Mouse (Mus musculus) CH12.LX (cell line): ENCODE measurements at regions not wholly inside any gene's neighbourhood (a gene's known extent, or its start where the extent isn't known, plus 50 kb on each side); places are given as distances from the start of the nearest gene placed in this dataset.

ENCODE experiments used
- DNase-seq: peaks from one replicate; pipeline ENCODE4 v3.0.0-alpha.2; 2013; ENCODE audit errors: extremely low read depth
- H3K27ac ChIP-seq: 2 replicates; pipeline ENCODE4 v1.5.1; 2012; ENCODE audit warnings: low read depth, mild to moderate bottlenecking, control low read depth, moderate library complexity; ENCODE audit not compliant: insufficient read depth
- H3K27me3 ChIP-seq: replicated peaks from 2 replicates; pipeline ENCODE3; 2012; ENCODE audit warnings: inconsistent platforms
- H3K36me3 ChIP-seq, 2 experiments: replicated peaks in 1 of 2; 2 replicates each; pipeline versions ENCODE3 to v1.6.1; 2012; ENCODE audit warnings: inconsistent platforms in 1 of 2, low read length in 1 of 2, mild to moderate bottlenecking in 1 of 2, mixed read lengths in 1 of 2, moderate library complexity in 1 of 2; ENCODE audit not compliant: control insufficient read depth in 1 of 2, insufficient read depth in 1 of 2
- H3K4me1 ChIP-seq, 2 experiments: 2 replicates each; pipeline ENCODE4 v1.6.1; 2012; ENCODE audit warnings: inconsistent platforms in 1 of 2, moderate library complexity in 1 of 2; ENCODE audit not compliant: insufficient read depth in 2 of 2, control insufficient read depth in 1 of 2
- H3K4me2 ChIP-seq: 2 replicates; pipeline ENCODE4 v1.6.1; 2012; ENCODE audit warnings: low read depth, mild to moderate bottlenecking, control low read depth; ENCODE audit not compliant: poor library complexity, insufficient read depth, severe bottlenecking
- H3K4me3 ChIP-seq, 3 experiments: fragments of 150-350 bp in 1 of 3; sonication (generic) in 1 of 3; replicated peaks in 1 of 3; 2 replicates each; pipeline versions ENCODE3 to v1.5.1; 2011 to 2012; ENCODE audit warnings: low read depth in 2 of 3, low read length in 2 of 3, mild to moderate bottlenecking in 2 of 3, moderate library complexity in 2 of 3, control low read depth in 1 of 3, improper control_type of control experiment in 1 of 3, inconsistent platforms in 1 of 3, mixed read lengths in 1 of 3; ENCODE audit not compliant: poor library complexity in 1 of 3
- H3K79me2 ChIP-seq: replicated peaks from 2 replicates; pipeline ENCODE4 v1.6.1; 2012; ENCODE audit warnings: mild to moderate bottlenecking, moderate library complexity; ENCODE audit not compliant: control insufficient read depth, poor library complexity, insufficient read depth, severe bottlenecking; ENCODE audit errors: extremely low read depth
- H3K9ac ChIP-seq: 2 replicates; pipeline ENCODE4 v1.6.1; 2012; ENCODE audit warnings: low read depth, mild to moderate bottlenecking, control low read depth, moderate library complexity; ENCODE audit not compliant: insufficient read depth
- H3K9me3 ChIP-seq: replicated peaks from 2 replicates; pipeline ENCODE3; 2012; ENCODE audit warnings: low read length, inconsistent platforms, mixed read lengths
- BHLHE40 ChIP-seq: IDR thresholded peaks from 2 replicates; pipeline ENCODE4 v1.6.1; 2011; ENCODE audit warnings: mild to moderate bottlenecking, low read depth, low read length, improper control_type of control experiment
- E2F4 ChIP-seq: IDR thresholded peaks from 2 replicates; pipeline ENCODE4 v1.6.1; 2011; ENCODE audit warnings: low read depth, low read length, improper control_type of control experiment; ENCODE audit not compliant: insufficient replicate concordance
- ELF1 ChIP-seq: IDR thresholded peaks from 2 replicates; pipeline ENCODE4 v1.6.1; 2014; ENCODE audit warnings: low read depth, mild to moderate bottlenecking, inconsistent platforms, low read length, improper control_type of control experiment
- ETS1 ChIP-seq: conservative IDR thresholded peaks from 2 replicates; pipeline ENCODE4 v1.6.1; 2012; ENCODE audit warnings: low read depth, mild to moderate bottlenecking, inconsistent platforms, low read length, improper control_type of control experiment, moderate library complexity
- GABPA ChIP-seq: IDR thresholded peaks from 2 replicates; pipeline ENCODE4 v1.6.1; 2012; ENCODE audit warnings: low read depth, low read length, improper control_type of control experiment, inconsistent platforms; ENCODE audit not compliant: insufficient replicate concordance
- IRF4 ChIP-seq: IDR thresholded peaks from 2 replicates; pipeline ENCODE4 v1.6.1; 2014; ENCODE audit warnings: low read depth, mild to moderate bottlenecking, inconsistent platforms, low read length, improper control_type of control experiment
- MAFK ChIP-seq: IDR thresholded peaks from 2 replicates; pipeline ENCODE4 v1.6.1; 2011; ENCODE audit warnings: low read length, improper control_type of control experiment; ENCODE audit not compliant: insufficient replicate concordance
- MAX ChIP-seq: IDR thresholded peaks from 2 replicates; pipeline ENCODE4 v1.6.1; 2011; ENCODE audit warnings: low read length, improper control_type of control experiment
- MEF2A ChIP-seq: IDR thresholded peaks from 2 replicates; pipeline ENCODE4 v1.6.1; 2014; ENCODE audit warnings: low read depth, mild to moderate bottlenecking, inconsistent platforms, low read length, improper control_type of control experiment, borderline replicate concordance
- MXI1 ChIP-seq: IDR thresholded peaks from 2 replicates; pipeline ENCODE4 v1.6.1; 2011; ENCODE audit warnings: mild to moderate bottlenecking, low read depth, low read length, improper control_type of control experiment
- RCOR1 ChIP-seq: conservative IDR thresholded peaks from 2 replicates; pipeline ENCODE4 v1.6.1; 2012; ENCODE audit warnings: low read depth, mild to moderate bottlenecking, inconsistent platforms, low read length, improper control_type of control experiment
- SIN3A ChIP-seq: IDR thresholded peaks from 2 replicates; pipeline ENCODE4 v1.6.1; 2012; ENCODE audit warnings: low read length, improper control_type of control experiment, inconsistent platforms
- USF1 ChIP-seq: IDR thresholded peaks from 2 replicates; pipeline ENCODE4 v1.6.1; 2014; ENCODE audit warnings: low read depth, mild to moderate bottlenecking, inconsistent platforms, low read length, improper control_type of control experiment
- USF2 ChIP-seq: conservative IDR thresholded peaks from 2 replicates; pipeline ENCODE4 v1.6.1; 2011; ENCODE audit warnings: low read depth, low read length, improper control_type of control experiment
- ZC3H11A ChIP-seq: IDR thresholded peaks from 2 replicates; pipeline ENCODE4 v1.6.1; 2012; ENCODE audit warnings: low read depth, mild to moderate bottlenecking, inconsistent platforms, low read length, improper control_type of control experiment
- ZMIZ1 ChIP-seq: IDR thresholded peaks from 2 replicates; pipeline ENCODE4 v1.6.1; 2012; ENCODE audit warnings: low read depth, mild to moderate bottlenecking, inconsistent platforms, low read length, improper control_type of control experiment
- ZNF384 ChIP-seq: IDR thresholded peaks from 2 replicates; pipeline ENCODE4 v1.6.1; 2012; ENCODE audit warnings: low read depth, low read length, improper control_type of control experiment, inconsistent platforms
- dilution Hi-C: fragments of 300-500 bp; cut with MboI; formaldehyde crosslinking; loops from 2 replicates; pipeline ENCODE4 v1.14.3; 2020; ENCODE audit warnings: low sequenced_read_pairs; ENCODE audit not compliant: extremely low pct_unique_long_range_greater_than_20kb, extremely low pct_ligation_motif_present
- in situ Hi-C: fragments of 300-500 bp; cut with MboI; formaldehyde crosslinking; loops from 3 replicates; pipeline ENCODE4 v1.14.3; 2019; ENCODE audit warnings: low sequenced_read_pairs, low pct_ligation_motif_present, low pct_unique_long_range_greater_than_20kb, mixed read lengths

- DNase-seq = no peak
- TF ChIP-seq ELF1 (no peak), GABPA (no peak), MEF2A (no peak), USF2 (no peak)
- TF ChIP-seq, all 38 proteins: peak for 0
- dilution Hi-C loops (no loop called here), in situ Hi-C loops (no loop called here)
- Histone ChIP-seq H3K4me2 (no peak overlapping the region), H3K4me3 (no peak overlapping the region), H3K4me1 (no peaks in the 10 kb centered on the region), H3K9me3 (no peaks in the 10 kb centered on the region), H3K9ac (no peak overlapping the region), H3K27me3 (no peaks in the 10 kb centered on the region), H3K79me2 (no peaks in the 10 kb centered on the region), H3K27ac (no peak overlapping the region), H3K36me3 (no peaks in the 10 kb centered on the region)
These were observed 121.8 kb downstream of the Sec31a start for GRCm38 (mm10) chr5:100294189-100294588.

GRCm38 (mm10) chr5:100280215-100280614 lies 120.6 kb upstream of the Tmem150c start:
- Histone ChIP-seq H3K9ac (no peak overlapping the region), H3K36me3 (no peaks in the 10 kb centered on the region), H3K27ac (no peak overlapping the region), H3K27me3 (peaks cover 8% of the 10 kb centered on the region), H3K9me3 (no peaks in the 10 kb centered on the region), H3K4me3 (no peak overlapping the region), H3K4me1 (peaks cover 0 to 8% of the 10 kb centered on the region in 2 experiments; a peak in 2 of 4 replicates), H3K4me2 (no peak overlapping the region), H3K79me2 (no peaks in the 10 kb centered on the region)
- DNase-seq = no peak
- in situ Hi-C loops = no loop called here
- no peak for TF ChIP-seq E2F4
- TF ChIP-seq MEF2A = no peak
- TF ChIP-seq RCOR1 = no peak
- no peak for TF ChIP-seq ZNF384
- TF ChIP-seq IRF4 = no peak
- no peak for TF ChIP-seq MAFK
- no peak for TF ChIP-seq ZC3H11A
- TF ChIP-seq SIN3A = no peak
- TF ChIP-seq ETS1 = no peak
- TF ChIP-seq BHLHE40 = no peak
- no peak for TF ChIP-seq ZMIZ1
- no peak for TF ChIP-seq USF1
- TF ChIP-seq ELF1 = no peak
- no peak for TF ChIP-seq MXI1
- TF ChIP-seq MAX = no peak
- dilution Hi-C loops = no loop called here
